Mouse (Mus musculus) MEL (cell line): ENCODE results near the gene Lmntd2. TPM values are rescaled to one million over a fixed set of nuclear protein-coding genes. Genes with fewer than 3 reads are reported as not detected.

Experiments used
- DNase-seq: peaks from one replicate; pipeline ENCODE4 v3.0.0; 2011; ENCODE audit warnings: low read depth, low spot score
- H3K27ac ChIP-seq: 2 replicates; pipeline ENCODE4 v1.5.1; 2012; ENCODE audit warnings: low read depth, mild to moderate bottlenecking, control low read depth, low read length, moderate library complexity; ENCODE audit not compliant: control insufficient read depth
- H3K27me3 ChIP-seq, 2 experiments: fragments of 150-350 bp in 1 of 2; sonication (generic) in 1 of 2; 2 replicates each; pipeline ENCODE4 v1.6.1; 2012; ENCODE audit warnings: low read length in 2 of 2, mild to moderate bottlenecking in 2 of 2, improper control_type of control experiment in 1 of 2, moderate library complexity in 1 of 2; ENCODE audit not compliant: insufficient read depth in 2 of 2, control insufficient read depth in 1 of 2
- H3K36me3 ChIP-seq, 2 experiments: 2 replicates each; pipeline ENCODE4 v1.6.1; 2012 to 2014; ENCODE audit warnings: low read length in 2 of 2, improper control_type of control experiment in 1 of 2, inconsistent platforms in 1 of 2, mild to moderate bottlenecking in 1 of 2; ENCODE audit not compliant: insufficient read depth in 2 of 2, control insufficient read depth in 1 of 2
- H3K4me1 ChIP-seq, 2 experiments: fragments of 150-350 bp in 1 of 2; sonication (generic) in 1 of 2; 2 replicates each; pipeline ENCODE4 v1.6.1; 2012; ENCODE audit warnings: low read length in 2 of 2, improper control_type of control experiment in 1 of 2, mild to moderate bottlenecking in 1 of 2; ENCODE audit not compliant: insufficient read depth in 2 of 2, control insufficient read depth in 1 of 2
- H3K4me3 ChIP-seq, 2 experiments: fragments of 150-350 bp in 1 of 2; sonication (generic) in 1 of 2; 2 replicates each; pipeline ENCODE4 v1.5.1; 2012; ENCODE audit warnings: low read depth in 2 of 2, low read length in 2 of 2, mild to moderate bottlenecking in 2 of 2, moderate library complexity in 2 of 2, control low read depth in 1 of 2, improper control_type of control experiment in 1 of 2; ENCODE audit not compliant: control insufficient read depth in 1 of 2, insufficient read depth in 1 of 2
- H3K79me2 ChIP-seq: 2 replicates; pipeline ENCODE4 v1.6.1; 2012; ENCODE audit warnings: mild to moderate bottlenecking, low read length, moderate library complexity; ENCODE audit not compliant: control insufficient read depth, poor library complexity, insufficient read depth
- H3K9ac ChIP-seq: 2 replicates; pipeline ENCODE4 v1.6.1; 2012; ENCODE audit warnings: low read depth, mild to moderate bottlenecking, control low read depth, low read length, moderate library complexity; ENCODE audit not compliant: control insufficient read depth, poor library complexity, severe bottlenecking
- H3K9me3 ChIP-seq: fragments of 150-350 bp; sonication (generic); replicated peaks from 2 replicates; pipeline ENCODE4 v1.6.1; 2012; ENCODE audit warnings: mild to moderate bottlenecking, low read length, improper control_type of control experiment, moderate library complexity; ENCODE audit not compliant: insufficient read depth
- BHLHE40 ChIP-seq: IDR thresholded peaks from 2 replicates; pipeline ENCODE4 v1.6.1; 2012; ENCODE audit warnings: low read depth, mild to moderate bottlenecking, inconsistent platforms, low read length, improper control_type of control experiment, borderline replicate concordance
- CHD2 ChIP-seq: IDR thresholded peaks from 2 replicates; pipeline ENCODE4 v1.6.1; 2011; ENCODE audit warnings: low read length, improper control_type of control experiment
- ELF1 ChIP-seq: IDR thresholded peaks from 2 replicates; pipeline ENCODE4 v1.6.1; 2014; ENCODE audit warnings: low read depth, mild to moderate bottlenecking, inconsistent platforms, low read length, improper control_type of control experiment, moderate library complexity
- GATA1 ChIP-seq: IDR thresholded peaks from 2 replicates; pipeline ENCODE4 v1.6.1; 2011; ENCODE audit warnings: low read depth, low read length, improper control_type of control experiment
- HCFC1 ChIP-seq: IDR thresholded peaks from 2 replicates; pipeline ENCODE4 v1.6.1; 2012; ENCODE audit warnings: low read depth, mild to moderate bottlenecking, inconsistent platforms, low read length, improper control_type of control experiment, moderate library complexity
- JUND ChIP-seq: IDR thresholded peaks from 2 replicates; pipeline ENCODE4 v1.6.1; 2011; ENCODE audit warnings: low read depth, mild to moderate bottlenecking, improper control_type of control experiment, low read length
- KAT2A ChIP-seq: conservative IDR thresholded peaks from 2 replicates; pipeline ENCODE4 v1.6.1; 2012; ENCODE audit warnings: low read depth, low read length, improper control_type of control experiment, inconsistent platforms
- MAFK ChIP-seq: IDR thresholded peaks from 2 replicates; pipeline ENCODE4 v1.6.1; 2011; ENCODE audit warnings: low read depth, mild to moderate bottlenecking, low read length, improper control_type of control experiment, borderline replicate concordance
- MAX ChIP-seq: IDR thresholded peaks from 2 replicates; pipeline ENCODE4 v1.6.1; 2011; ENCODE audit warnings: low read length, improper control_type of control experiment
- MAZ ChIP-seq: IDR thresholded peaks from 2 replicates; pipeline ENCODE4 v1.6.1; 2012; ENCODE audit warnings: low read depth, mild to moderate bottlenecking, inconsistent platforms, low read length, improper control_type of control experiment
- MEF2A ChIP-seq: IDR thresholded peaks from 2 replicates; pipeline ENCODE4 v1.6.1; 2014; ENCODE audit warnings: low read depth, mild to moderate bottlenecking, inconsistent platforms, low read length, improper control_type of control experiment; ENCODE audit not compliant: poor library complexity, insufficient replicate concordance, severe bottlenecking; ENCODE audit errors: extremely low read depth
- MYB ChIP-seq: IDR thresholded peaks from 2 replicates; pipeline ENCODE4 v1.6.1; 2011; ENCODE audit warnings: mild to moderate bottlenecking, low read depth, low read length, improper control_type of control experiment
- MYC ChIP-seq: IDR thresholded peaks from 2 replicates; pipeline ENCODE4 v1.6.1; 2011; ENCODE audit warnings: low read depth, mild to moderate bottlenecking, low read length, improper control_type of control experiment, moderate library complexity
- NELFE ChIP-seq: IDR thresholded peaks from 2 replicates; pipeline ENCODE4 v1.6.1; 2011; ENCODE audit warnings: low read depth, low read length, improper control_type of control experiment
- NRF1 ChIP-seq: IDR thresholded peaks from 2 replicates; pipeline ENCODE4 v1.6.1; 2014; ENCODE audit warnings: low read depth, mild to moderate bottlenecking, inconsistent platforms, low read length, improper control_type of control experiment, moderate library complexity; ENCODE audit not compliant: poor library complexity, insufficient read depth, severe bottlenecking
- POLR2A ChIP-seq, 2 experiments: IDR thresholded peaks; 2 replicates each; pipeline ENCODE4 v1.6.1; 2011 to 2012; ENCODE audit warnings: low read length in 2 of 2, mild to moderate bottlenecking in 2 of 2, control low read depth in 1 of 2, improper control_type of control experiment in 1 of 2, low read depth in 1 of 2, moderate library complexity in 1 of 2; ENCODE audit not compliant: control insufficient read depth in 1 of 2, insufficient read depth in 1 of 2, poor library complexity in 1 of 2
- POLR2AphosphoS2 ChIP-seq: IDR thresholded peaks from 2 replicates; pipeline ENCODE4 v1.6.1; 2011; ENCODE audit warnings: low read length, improper control_type of control experiment
- SIN3A ChIP-seq: IDR thresholded peaks from 2 replicates; pipeline ENCODE4 v1.6.1; 2012; ENCODE audit warnings: low read length, improper control_type of control experiment, inconsistent platforms
- TBP ChIP-seq: IDR thresholded peaks from 2 replicates; pipeline ENCODE4 v1.8.0; 2011; ENCODE audit warnings: low read depth, low read length, improper control_type of control experiment
- TCF12 ChIP-seq: IDR thresholded peaks from 2 replicates; pipeline ENCODE4 v1.6.1; 2014; ENCODE audit warnings: low read depth, mild to moderate bottlenecking, inconsistent platforms, low read length, improper control_type of control experiment, moderate library complexity
- USF2 ChIP-seq, 2 experiments: IDR thresholded peaks; 2 replicates each; pipeline ENCODE4 v1.6.1; 2011 to 2012; ENCODE audit warnings: improper control_type of control experiment in 2 of 2, low read length in 2 of 2, borderline replicate concordance in 1 of 2, inconsistent platforms in 1 of 2, low read depth in 1 of 2, mild to moderate bottlenecking in 1 of 2; ENCODE audit not compliant: insufficient read depth in 1 of 2
- ZMIZ1 ChIP-seq: IDR thresholded peaks from 2 replicates; pipeline ENCODE4 v1.6.1; 2012; ENCODE audit warnings: low read depth, mild to moderate bottlenecking, inconsistent platforms, low read length, improper control_type of control experiment, moderate library complexity
- polyA plus RNA-seq, 2 experiments: library from polyadenylated mRNA; stranded (reverse) in 1 of 2; unstranded in 1 of 2; fragments of >175 nt in 1 of 2; fragments of >200 nt in 1 of 2; gene quantifications; 2 replicates each; pipeline versions ENCODE4 v1.2.1 to v1.2.4; 2012; ENCODE audit warnings: low replicate concordance in 2 of 2, low read depth in 1 of 2; ENCODE audit not compliant: insufficient read length in 2 of 2, insufficient read depth in 1 of 2, missing spikeins in 1 of 2
- total RNA-seq: library from RNA; depleted of rRNA; stranded (reverse); fragments of 300-350 nt; gene quantifications from 2 replicates; pipeline ENCODE4 v1.2.3, GENCODE M21; 2012

Gene Lmntd2
- total and polyA plus RNA-seq, 3 experiments: 0.43 TPM; not detected in 2

DNA sequence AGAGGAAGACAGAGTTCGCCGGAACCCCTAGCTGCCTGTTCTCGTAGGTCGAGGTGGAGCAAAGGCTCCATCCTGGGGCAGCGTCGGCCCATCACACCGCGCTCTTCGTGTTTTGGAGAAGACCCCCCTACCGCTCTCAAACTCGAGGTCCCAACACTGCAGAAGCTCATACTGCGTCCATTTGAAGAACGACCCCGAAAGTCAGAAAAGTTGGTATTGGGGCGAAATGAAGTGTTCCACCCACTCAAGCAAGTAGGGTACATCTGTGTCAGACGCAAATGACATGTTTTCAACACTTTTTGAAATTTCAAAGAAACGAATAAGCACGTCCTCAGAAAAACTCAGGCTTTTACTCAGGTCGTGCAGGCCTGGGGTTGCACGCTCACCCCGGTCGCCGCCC, 19.5 kb downstream of the Lmntd2 start:
- Histone ChIP-seq H3K4me1 (peaks cover 6 to 29% of the 10 kb centered on the region in 2 experiments; a peak in 3 of 4 replicates), H3K36me3 (peaks cover 2 to 18% of the 10 kb centered on the region in 2 experiments; a peak in 3 of 4 replicates), H3K27ac (peak overlapping the region; percentile 76), H3K9me3 (no peaks in the 10 kb centered on the region), H3K9ac (peak overlapping the region; percentile 82), H3K79me2 (peaks cover 12% of the 10 kb centered on the region), H3K27me3 (no peaks in the 10 kb centered on the region), H3K4me3 (peak overlapping the region; percentile 57 to 90)
- TF ChIP-seq NELFE: peak; percentile 38
- no peak for TF ChIP-seq ELF1
- no peak for TF ChIP-seq GATA1
- TF ChIP-seq TBP: no peak
- TF ChIP-seq ZMIZ1: no peak; the same call in 1 of the 2 replicates
- TF ChIP-seq MYC: 0 out of 2 replicates have a peak, but pooled peaks have one; percentile 51
- no peak for TF ChIP-seq NRF1
- TF ChIP-seq CHD2: no peak
- TF ChIP-seq JUND: no peak
- 0 out of 2 replicates have a peak, but pooled peaks have one; percentile 9 for TF ChIP-seq MAZ
- TF ChIP-seq MEF2A: no peak
- TF ChIP-seq MAFK: no peak
- TF ChIP-seq BHLHE40: no peak
- TF ChIP-seq USF2 (IDR thresholded peaks at IDR 0.05; ENCODE audit: borderline replicate concordance in 1 of 2, insufficient read depth in 1 of 2, low read depth in 1 of 2, low read length in 2 of 2): no peak
- no peak for DNase-seq

DNA sequence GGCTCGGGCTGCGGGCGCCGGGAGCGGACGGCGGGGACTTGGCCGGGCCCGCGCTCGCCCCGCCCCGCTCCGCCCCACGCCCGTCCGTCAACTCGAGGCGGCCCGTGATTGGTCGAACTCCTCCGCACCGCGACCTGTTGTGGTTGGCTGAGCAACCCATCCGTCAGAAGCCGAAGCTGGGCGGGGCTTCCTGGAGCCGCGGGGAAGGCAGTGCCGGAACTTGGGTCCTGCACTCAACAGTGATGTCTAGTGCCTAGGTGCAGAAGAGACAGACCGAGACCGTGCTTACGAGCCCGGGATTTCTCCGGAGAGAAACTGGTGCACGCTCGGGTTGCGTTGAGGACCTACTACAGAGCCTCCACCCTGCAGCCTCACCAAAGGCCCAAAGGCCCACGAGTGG, 19.9 kb downstream of the Lmntd2 start, which contains the start of the genes Hras and Lrrc56:
Gene Hras, minus strand, starts transcription at position 58 of the 400 bp plus-strand sequence.
Gene Lrrc56, plus strand, starts transcription at position 210 of the 400 bp plus-strand sequence.
- Histone ChIP-seq H3K9ac (peak within 1 kb of the TSS; percentile 97), H3K79me2 (peaks cover 12% of the 10 kb centered on the region), H3K36me3 (peaks cover 2 to 18% of the 10 kb centered on the region in 2 experiments; a peak in 3 of 4 replicates), H3K27me3 (no peaks in the 10 kb centered on the region), H3K4me3 (peak within 1 kb of the TSS; percentile 96), H3K4me1 (peaks cover 6 to 29% of the 10 kb centered on the region in 2 experiments; a peak in 3 of 4 replicates), H3K27ac (peak within 1 kb of the TSS; percentile 76), H3K9me3 (no peaks in the 10 kb centered on the region)
- DNase-seq: peak; percentile 99
- TF ChIP-seq ZMIZ1 (peak; percentile 90), MAX (no peak), POLR2A (IDR thresholded peaks at IDR 0.05; ENCODE audit: control insufficient read depth in 1 of 2, insufficient read depth in 1 of 2, low read depth in 1 of 2, low read length in 2 of 2, poor library complexity in 1 of 2) (peak; percentile 61 to 88), TBP (peak; percentile 79), CHD2 (peak; percentile 30; the same call in 1 of the 2 replicates), TCF12 (peak; percentile 70), ELF1 (peak; percentile 86), NELFE (peak; percentile 87), NRF1 (0 out of 2 replicates have a peak, but pooled peaks have one; percentile 12), HCFC1 (peak; percentile 71), POLR2AphosphoS2 (peak; percentile 79), SIN3A (peak; percentile 51; the same call in 1 of the 2 replicates), MYB (no peak), KAT2A (no peak), MAZ (no peak)
